Mouse (Mus musculus): ENCODE data around the gene Slc5a12.

The Slc5a12 gene

GRCm38 (mm10) chr2:110596932-110597331, at the start of gene Slc5a12:
Gene Slc5a12 (plus strand): TSS chr2:110597298.
- no peak for DNase-seq (ENCODE audit: low spot score in 2 of 2)

GRCm38 (mm10) chr2:110556098-110556497, 41.0 kb upstream of the Slc5a12 start:
- no peak for DNase-seq (ENCODE audit: low spot score in 2 of 2)

- DNase-seq (ENCODE audit: low spot score in 2 of 2): no peak
These were observed 34.5 kb upstream of the Slc5a12 start for GRCm38 (mm10) chr2:110562621-110563020.

- DNase-seq (ENCODE audit: low spot score in 2 of 2): no peak
These were observed 32.1 kb upstream of the Slc5a12 start for GRCm38 (mm10) chr2:110564673-110565627.

GRCm38 (mm10) chr2:110586692-110587091, 10.4 kb upstream of the Slc5a12 start:
- no peak for DNase-seq (ENCODE audit: low spot score in 2 of 2)

GRCm38 (mm10) chr2:110590007-110590406, 7.1 kb upstream of the Slc5a12 start:
- no peak for DNase-seq (ENCODE audit: low spot score in 2 of 2)

- no peak for DNase-seq (ENCODE audit: low spot score in 2 of 2)
These were observed 4.8 kb upstream of the Slc5a12 start for GRCm38 (mm10) chr2:110592276-110592675.

DNA sequence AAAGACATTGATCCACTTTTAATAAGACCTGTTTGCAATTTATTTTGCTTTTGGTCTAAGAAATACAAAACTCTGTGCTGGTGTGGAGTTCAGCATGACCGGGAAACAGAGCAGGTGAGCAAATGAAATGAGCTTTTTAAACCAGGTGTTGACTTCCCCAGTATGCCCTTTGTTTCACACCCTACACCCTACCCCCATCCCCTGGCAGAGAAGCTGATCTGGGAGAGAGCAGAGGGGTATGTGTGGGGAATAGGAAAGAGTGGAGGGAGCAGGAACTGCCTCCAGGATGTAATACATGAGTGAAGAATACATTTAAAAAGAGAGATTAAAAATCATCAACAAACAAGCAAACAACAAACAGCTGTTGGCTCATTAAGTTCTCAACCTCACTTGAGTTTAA, 47.3 kb downstream of the Slc5a12 start:
- DNase-seq (ENCODE audit: low spot score in 2 of 2): no peak

DNA sequence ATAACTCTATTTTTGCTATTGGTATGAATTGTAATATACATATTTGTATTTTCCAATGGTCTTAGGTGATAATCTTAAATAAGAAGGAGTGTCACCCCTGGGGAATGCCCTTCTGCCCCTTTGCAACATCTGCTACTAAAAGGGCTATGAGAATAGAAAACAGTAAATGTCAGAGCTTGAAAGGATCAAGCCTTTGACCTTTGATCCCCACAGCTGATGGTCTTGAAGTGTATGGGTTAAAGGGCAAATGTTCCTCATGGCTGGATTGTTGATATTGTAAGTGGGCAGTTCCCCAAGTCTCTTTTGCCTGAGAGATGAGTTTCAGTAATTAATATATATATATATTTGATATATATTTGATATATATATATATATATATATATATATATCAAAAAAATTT, 47.7 kb downstream of the Slc5a12 start:
- DNase-seq (ENCODE audit: low spot score in 2 of 2): no peak

DNA sequence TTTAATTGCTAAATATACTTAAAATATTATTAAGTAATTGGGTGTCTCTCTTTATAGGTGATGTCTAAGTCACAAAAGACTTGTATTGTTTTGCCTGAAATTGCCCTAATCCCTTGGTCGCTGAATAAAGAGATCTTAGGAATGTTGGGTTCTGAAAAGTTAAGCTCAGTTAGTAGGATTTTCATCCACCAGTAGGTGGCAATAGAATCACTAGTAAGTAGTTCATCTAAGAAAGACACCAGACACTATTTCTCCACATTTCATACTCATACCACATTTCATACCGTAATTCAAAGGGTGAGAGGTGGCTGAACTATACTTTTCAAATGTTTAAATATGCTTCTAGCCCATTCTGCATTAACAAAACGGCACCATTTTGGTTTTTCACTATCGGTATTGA, 66.2 kb downstream of the Slc5a12 start:
- DNase-seq (ENCODE audit: low spot score in 2 of 2): no peak

GRCm38 (mm10) chr2:110671071-110671624, 74.0 kb downstream of the Slc5a12 start:
- no peak for DNase-seq (ENCODE audit: low spot score in 2 of 2)

Data from thymus, postnatal 10 days (tissue).